Mouse (Mus musculus) left cerebral cortex, postnatal 36 days (tissue): Measurements from ENCODE around the gene Mtmr3. TPM values are rescaled to one million over a fixed set of nuclear protein-coding genes. Genes with fewer than 3 reads are reported as not detected.

Experiments
- DNase-seq, 2 experiments: peaks; one replicate each; pipeline ENCODE4 v3.0.0; 2021 to 2022; ENCODE audit warnings: low spot score in 2 of 2, mixed read lengths in 1 of 2
- intact Hi-C: fragments of 180-260 bp; cut with DNase I; formaldehyde crosslinking; loops from one replicate; pipeline ENCODE4 v1.15.1; 2025
- total RNA-seq, 2 experiments: library from RNA; stranded (reverse); gene quantifications; 2 replicates each; pipeline ENCODE4 v1.2.3; 2021

Mtmr3 gene
- total RNA-seq, 2 experiments from 2014 or later: 69.0 to 73.5 TPM

- DNase-seq: no peak
- intact Hi-C loops: loop anchor here (2.0 to 10.0 kb wide), 3 partner anchors 257 to 429 kb away; no protein-coding TSS in a partner anchor
These were observed 157.3 kb downstream of the Mtmr3 start for GRCm38 (mm10) chr11:4437318-4437717.

- no peak for DNase-seq
- intact Hi-C loops: loop anchor here (2.0 to 10.0 kb wide), 3 partner anchors 258 to 430 kb away; no protein-coding TSS in a partner anchor
These were observed 158.0 kb downstream of the Mtmr3 start for GRCm38 (mm10) chr11:4436631-4437030.

- intact Hi-C loops: loop anchor here (10.0 kb wide), 1 partner anchor 260 kb away; no protein-coding TSS in a partner anchor
These were observed 160.2 kb downstream of the Mtmr3 start for GRCm38 (mm10) chr11:4434461-4434860.

More at GRCm38 (mm10) chr11:4434461-4434860, 160.2 kb downstream of the Mtmr3 start:
- no peak for DNase-seq

Other genes with a start within 250 kb of the Mtmr3 start
- gene Hormad2, start 153.8 kb downstream of the Mtmr3 start, total RNA-seq: not detected
- gene Gm11032, start 25.2 kb upstream of the Mtmr3 start, total RNA-seq: not detected
- 10 to 100 TPM; 15.1 to 21.6 TPM for gene Ascc2, start 42.9 kb upstream of the Mtmr3 start, total RNA-seq
- gene Uqcr10, start 109.5 kb upstream of the Mtmr3 start, total RNA-seq: 100 to 1,000 TPM; 360 to 388 TPM
- gene Zmat5, start 109.8 kb upstream of the Mtmr3 start, total RNA-seq: 10 to 100 TPM; 31.8 to 32.9 TPM
- 10 to 100 TPM; 16.4 to 22.0 TPM for gene Cabp7, start 151.9 kb upstream of the Mtmr3 start, total RNA-seq